Mouse (Mus musculus) CD4-positive helper T cell, adult 2 months (primary cell): Measurements from ENCODE around the gene C8b.

Experiments
- DNase-seq: peaks from one replicate; pipeline ENCODE4 v3.0.0-alpha.2; 2012; ENCODE audit warnings: low read depth, missing footprints, low spot score

Gene C8b

DNA sequence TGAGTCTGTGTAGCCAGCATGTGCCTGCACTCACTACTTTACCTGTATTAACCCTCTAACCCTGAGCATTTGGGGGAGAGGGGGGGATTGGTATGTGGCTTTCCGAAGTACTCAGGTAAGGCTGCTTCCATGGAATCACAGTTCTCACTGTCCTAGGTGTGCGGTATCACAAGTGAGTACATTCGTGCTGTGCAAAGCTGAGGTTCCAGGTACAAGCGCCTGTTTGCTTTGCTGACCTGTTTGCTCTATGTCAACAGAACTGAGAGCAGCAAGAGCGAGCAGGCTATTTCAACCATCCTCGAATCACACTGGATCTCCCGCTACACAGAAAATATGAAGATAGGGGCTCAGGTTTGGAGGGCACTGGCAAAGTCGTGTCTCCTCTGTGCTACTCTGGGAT is at the start of gene C8b:
C8b (plus strand) TSS at position 253 of the 400 bp plus-strand sequence.
- DNase-seq: no peak

DNA sequence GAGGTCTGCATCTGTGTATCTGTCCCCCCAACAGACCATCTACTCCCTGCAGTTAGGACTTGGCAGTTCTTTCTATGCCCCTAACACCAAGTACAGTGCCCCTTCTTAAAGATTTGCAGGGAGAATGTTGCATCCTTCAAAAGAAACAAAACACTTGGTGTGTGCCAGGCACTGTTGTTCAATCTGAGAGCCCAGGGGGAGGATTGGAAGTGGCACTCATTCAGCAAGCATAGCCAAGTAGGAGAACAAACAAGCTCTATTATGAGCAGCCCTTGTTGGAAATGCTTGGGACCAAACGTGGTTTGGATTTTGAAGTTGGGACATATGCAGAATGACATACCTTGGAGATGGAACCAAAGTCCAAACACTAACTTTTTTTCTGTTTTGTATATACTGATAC is 49.6 kb upstream of the C8b start:
- no peak for DNase-seq

- DNase-seq: no peak
Measured at GRCm38 (mm10) chr4:104718973-104719795, 46.9 kb upstream of the C8b start.

DNA sequence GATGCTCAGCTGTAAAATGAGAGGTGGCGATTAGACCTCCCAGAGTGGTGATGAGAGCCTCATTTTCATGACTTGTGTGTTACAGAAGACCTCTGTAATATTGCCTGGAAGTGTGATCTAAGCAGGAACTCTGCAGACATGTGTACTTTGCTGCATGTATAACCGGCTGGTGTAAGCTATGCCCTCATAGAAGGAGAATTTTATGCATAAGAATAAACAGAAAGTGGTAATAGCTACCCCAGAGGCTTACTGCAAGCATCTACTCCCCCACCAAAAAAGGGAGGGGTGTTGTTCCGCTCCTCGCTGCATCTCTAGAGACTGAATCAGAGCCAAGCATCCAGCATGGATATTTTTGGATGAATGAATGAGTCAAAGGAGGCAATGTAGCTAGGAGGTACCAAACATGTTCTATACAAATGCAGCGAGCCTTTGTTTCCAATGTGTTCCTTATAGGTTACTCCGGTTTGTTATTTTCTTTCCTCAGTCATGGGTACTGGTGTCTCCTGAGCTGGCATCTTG is 42.5 kb upstream of the C8b start:
- no peak for DNase-seq

GRCm38 (mm10) chr4:104724258-104724657 is 41.9 kb upstream of the C8b start:
- DNase-seq: no peak

GRCm38 (mm10) chr4:104725673-104726072 is 40.4 kb upstream of the C8b start:
- DNase-seq: no peak

GRCm38 (mm10) chr4:104729185-104729584 is 36.9 kb upstream of the C8b start:
- DNase-seq: no peak

GRCm38 (mm10) chr4:104746500-104746899 is 19.6 kb upstream of the C8b start:
- DNase-seq: no peak

DNA sequence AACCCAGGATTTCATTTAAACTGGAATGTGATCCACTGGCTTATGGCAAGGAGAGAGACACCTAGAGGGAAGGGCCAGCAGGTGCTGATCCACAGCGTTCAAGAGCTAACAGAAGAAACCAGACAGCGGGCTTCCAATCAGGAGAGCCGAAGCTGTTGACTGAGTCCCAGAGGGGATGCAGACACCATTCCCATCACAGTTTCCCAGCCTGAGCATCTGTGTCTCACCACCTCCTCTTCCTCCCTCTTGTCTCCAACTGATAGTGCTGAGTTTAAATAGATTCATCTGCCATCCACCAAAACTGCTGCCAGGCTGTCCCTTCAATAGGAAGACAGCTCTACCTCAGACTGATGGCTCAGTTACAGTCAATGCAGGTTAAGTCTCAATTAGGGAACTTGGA is 12.0 kb upstream of the C8b start:
- DNase-seq: no peak

- no peak for DNase-seq
Measured at GRCm38 (mm10) chr4:104760878-104761624, 5.1 kb upstream of the C8b start.

DNA sequence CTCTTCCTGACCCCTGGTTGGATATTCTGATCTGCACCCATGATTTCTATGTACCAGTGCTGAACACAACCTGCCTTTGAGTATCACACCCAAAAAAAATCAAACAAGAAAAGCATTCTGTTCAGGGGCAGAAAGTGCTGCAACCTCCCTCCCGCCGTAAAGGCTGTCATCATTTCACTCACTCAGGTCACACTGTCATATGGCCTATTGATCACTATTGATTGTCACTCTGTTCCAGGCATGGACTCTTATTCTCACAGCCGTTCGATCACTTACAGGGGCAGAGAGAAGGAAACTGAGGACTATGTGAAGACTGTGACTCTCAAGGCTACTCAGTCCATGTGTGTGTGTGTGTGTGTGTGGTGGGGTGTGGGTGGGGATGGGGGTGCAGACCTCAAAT is 2.1 kb downstream of the C8b start:
- no peak for DNase-seq

- DNase-seq: no peak
Measured at GRCm38 (mm10) chr4:104769602-104770001, 3.5 kb downstream of the C8b start.

- DNase-seq: no peak
Measured at GRCm38 (mm10) chr4:104770331-104770730, 4.2 kb downstream of the C8b start.

DNA sequence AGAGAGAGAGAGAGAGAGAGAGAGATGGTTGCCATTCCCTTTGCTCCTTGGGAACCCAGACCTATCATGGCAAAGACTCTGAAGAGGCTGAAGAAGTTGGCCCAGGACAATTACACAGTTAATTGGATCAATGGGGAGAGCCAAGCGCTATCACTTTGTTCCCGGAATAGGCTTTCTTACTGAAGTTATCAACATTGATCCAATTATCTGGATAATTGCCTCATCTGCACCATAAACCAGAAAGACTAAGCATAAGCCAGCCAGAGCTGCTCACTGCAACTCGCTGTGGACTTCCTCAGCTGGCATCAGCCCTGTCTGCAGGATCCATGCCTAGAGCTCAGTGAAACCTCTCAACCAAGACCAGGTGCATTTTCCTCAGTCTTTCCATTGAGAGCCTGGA is 9.5 kb downstream of the C8b start:
- DNase-seq: no peak

GRCm38 (mm10) chr4:104779460-104779859 is 13.3 kb downstream of the C8b start:
- DNase-seq: no peak

GRCm38 (mm10) chr4:104781441-104781840 is 15.3 kb downstream of the C8b start:
- DNase-seq: no peak

DNA sequence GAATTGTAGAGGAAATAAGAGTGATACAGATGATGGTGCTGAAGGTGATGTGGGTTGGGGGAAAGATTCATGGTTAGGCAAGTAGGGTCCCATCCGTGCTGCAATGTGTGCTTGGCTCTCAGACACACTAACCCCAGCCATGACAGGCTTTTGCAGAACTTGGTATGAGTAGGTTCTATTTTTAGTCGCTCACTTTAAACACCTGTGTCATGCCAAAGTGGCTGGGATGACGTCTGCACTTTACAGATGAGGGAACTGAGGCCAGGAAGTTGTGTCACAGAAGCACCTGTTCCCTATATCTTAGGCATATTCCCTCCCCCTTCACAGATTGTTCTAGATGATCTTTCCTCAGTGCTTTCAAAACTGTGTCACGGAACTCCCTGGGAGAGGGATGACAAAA is 16.2 kb downstream of the C8b start:
- DNase-seq: no peak

- DNase-seq: no peak
Measured at GRCm38 (mm10) chr4:104792111-104792510, 26.0 kb downstream of the C8b start.

DNA sequence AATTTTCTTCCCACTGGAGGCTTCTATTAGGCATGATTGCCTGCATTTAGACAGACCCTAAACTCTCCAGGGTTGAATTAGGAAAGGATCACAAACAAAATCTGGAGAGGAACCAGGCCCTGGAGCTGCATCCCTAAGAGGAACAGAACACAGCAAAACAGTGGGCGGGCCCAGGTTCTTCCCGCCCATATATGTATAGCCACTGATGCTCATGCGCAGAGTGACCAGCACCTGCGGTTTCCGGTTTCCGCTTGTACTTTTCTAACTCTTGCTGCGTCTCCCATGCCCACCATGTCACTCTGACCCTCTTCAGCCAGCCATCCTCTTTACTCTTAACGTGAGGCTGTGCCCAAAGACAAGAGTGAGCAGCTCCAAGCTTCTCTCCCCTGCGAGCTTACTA is 32.8 kb downstream of the C8b start:
- no peak for DNase-seq

GRCm38 (mm10) chr4:104801625-104802024 is 35.5 kb downstream of the C8b start:
- no peak for DNase-seq

DNA sequence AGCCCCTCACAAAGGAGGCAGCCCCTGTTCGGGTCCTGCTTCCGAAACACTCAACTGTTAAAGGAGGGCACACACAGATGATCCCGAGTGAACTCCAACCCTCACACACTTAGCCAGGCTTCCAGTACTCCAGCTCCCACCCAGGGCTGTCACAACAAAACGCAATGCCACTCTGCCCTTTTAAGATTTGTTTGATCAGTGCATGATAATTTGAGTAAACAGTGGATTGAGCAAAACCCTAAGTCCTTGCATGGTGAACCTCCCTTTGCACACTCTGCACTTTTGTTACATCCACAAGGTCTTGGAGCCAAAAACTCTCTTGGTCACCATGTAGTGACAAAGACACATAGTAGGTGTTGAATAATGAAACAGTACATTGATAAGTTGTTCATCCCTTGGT is 38.0 kb downstream of the C8b start:
- DNase-seq: no peak

- no peak for DNase-seq
Measured at GRCm38 (mm10) chr4:104805414-104806257, 39.5 kb downstream of the C8b start.
